Mouse (Mus musculus): ENCODE data around the gene Slc16a10. TPM values are rescaled to one million over a fixed set of nuclear protein-coding genes. Genes with fewer than 3 reads are reported as not detected.
"Not testable (repeated sequence)": the region's sequence is repeated elsewhere in the genome, so short reads cannot be mapped to it uniquely, and the experiment has no call there.

Slc16a10 gene
- polyA plus RNA-seq, 1 experiment from 2014 or later, result 6.8 TPM

DNA sequence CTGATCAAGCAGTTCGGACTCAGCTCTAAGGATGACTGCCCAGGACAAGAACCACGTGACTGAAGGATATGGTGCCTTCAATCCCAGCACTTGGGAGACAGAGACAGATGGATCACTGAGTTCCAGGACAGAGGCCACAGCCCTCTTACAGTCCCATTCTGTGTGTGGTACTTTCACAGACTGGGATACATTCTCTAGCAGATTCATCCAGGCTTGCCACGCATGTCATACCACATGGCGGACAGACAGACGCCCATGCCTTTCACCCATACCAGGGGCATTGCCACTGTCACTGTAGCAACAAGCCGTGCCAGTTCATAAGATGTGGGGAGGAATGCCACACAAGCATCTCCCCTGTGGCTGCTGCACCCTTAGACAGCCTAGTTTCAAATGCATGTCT lies 111.3 kb downstream of the Slc16a10 start:
- no peak overlapping the region for H3K9ac ChIP-seq
- no peaks in the 10 kb centered on the region for H3K36me3 ChIP-seq
- no peak overlapping the region for H3K4me3 ChIP-seq
- 85% methylated on average over 6 of the region's 6 CpGs for WGBS
- H3K9me3 ChIP-seq, result 0 out of 2 replicates have a peak, but pooled peaks cover 2% of the 10 kb centered on the region
- no peaks in the 10 kb centered on the region for H3K27me3 ChIP-seq
- H3K4me2 ChIP-seq, result no peak overlapping the region
- no peak overlapping the region for H3K27ac ChIP-seq
- H3K4me1 ChIP-seq, result no peaks in the 10 kb centered on the region
- ATAC-seq (ENCODE audit: borderline replicate concordance, extremely low read depth, low FRiP score, low TSS enrichment), result no peak

GRCm38 (mm10) chr10:40029610-40030009 lies 112.4 kb downstream of the Slc16a10 start:
- H3K27me3 ChIP-seq, result no peaks in the 10 kb centered on the region
- H3K9me3 ChIP-seq, result 0 out of 2 replicates have a peak, but pooled peaks cover 2% of the 10 kb centered on the region
- peaks cover 4% of the 10 kb centered on the region for H3K4me1 ChIP-seq
- no peak for ATAC-seq (ENCODE audit: borderline replicate concordance, extremely low read depth, low FRiP score, low TSS enrichment)
- H3K27ac ChIP-seq, result no peak overlapping the region
- no peak overlapping the region for H3K4me2 ChIP-seq
- H3K36me3 ChIP-seq, result no peaks in the 10 kb centered on the region
- WGBS, result 64% methylated on average over 2 of the region's 2 CpGs
- no peak overlapping the region for H3K9ac ChIP-seq
- H3K4me3 ChIP-seq, result no peak overlapping the region

DNA sequence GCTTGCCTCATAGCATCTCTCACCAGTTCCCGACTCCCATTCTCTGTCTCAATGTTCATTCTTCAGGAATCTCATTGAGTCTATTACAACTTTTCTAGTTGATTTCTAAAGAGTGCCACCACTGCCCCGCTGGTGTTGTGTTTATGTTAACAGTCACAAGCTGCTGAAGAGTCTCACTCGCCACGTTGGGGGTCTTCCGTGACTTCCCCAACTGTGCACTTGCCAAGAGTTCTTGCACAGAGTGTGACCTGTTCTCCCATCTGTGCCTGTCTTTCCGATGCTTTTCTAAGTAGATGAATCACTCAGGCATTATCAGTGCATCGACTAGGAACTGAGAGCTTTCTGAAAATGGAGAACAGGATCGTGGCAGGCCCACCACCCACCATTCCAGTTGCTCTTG lies 114.0 kb downstream of the Slc16a10 start:
- WGBS, result 52% methylated on average over 8 of the region's 8 CpGs
- Histone ChIP-seq H3K9ac (no peak overlapping the region), H3K36me3 (no peaks in the 10 kb centered on the region), H3K4me1 (peaks cover 4% of the 10 kb centered on the region), H3K27me3 (0 out of 2 replicates have a peak, but pooled peaks cover 4% of the 10 kb centered on the region), H3K9me3 (0 out of 2 replicates have a peak, but pooled peaks cover 2% of the 10 kb centered on the region), H3K4me2 (no peak overlapping the region), H3K27ac (no peak overlapping the region), H3K4me3 (no peak overlapping the region)
- no peak for ATAC-seq (ENCODE audit: borderline replicate concordance, extremely low read depth, low FRiP score, low TSS enrichment)

DNA sequence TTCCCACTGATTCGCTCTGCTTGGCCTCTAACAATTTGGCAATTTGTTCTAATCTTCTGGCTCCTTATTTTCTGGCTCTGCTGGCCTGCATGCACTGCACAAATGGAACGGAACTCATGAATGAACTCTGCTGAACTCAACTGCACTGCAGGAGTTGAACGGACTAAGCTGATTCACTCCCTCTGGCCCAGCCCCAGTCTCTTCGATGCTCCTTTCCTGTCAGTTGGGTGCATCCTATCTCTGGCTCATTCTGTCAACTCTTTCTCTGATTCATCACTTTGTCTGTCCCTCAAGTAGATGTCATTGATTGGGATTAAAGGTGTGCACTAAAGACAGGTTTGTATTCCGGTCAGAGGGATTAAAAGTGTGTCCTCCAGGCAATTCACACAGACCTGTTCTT lies 115.5 kb downstream of the Slc16a10 start:
- ATAC-seq (ENCODE audit: borderline replicate concordance, extremely low read depth, low FRiP score, low TSS enrichment), result no peak
- 93% methylated on average over 5 of the region's 5 CpGs for WGBS
- no peaks in the 10 kb centered on the region for H3K36me3 ChIP-seq
- H3K4me2 ChIP-seq, result no peak overlapping the region
- H3K27ac ChIP-seq, result no peak overlapping the region
- H3K4me1 ChIP-seq, result peaks cover 4% of the 10 kb centered on the region
- no peak overlapping the region for H3K4me3 ChIP-seq
- no peak overlapping the region for H3K9ac ChIP-seq
- H3K9me3 ChIP-seq, result 0 out of 2 replicates have a peak, but pooled peaks cover 2% of the 10 kb centered on the region
- 0 out of 2 replicates have a peak, but pooled peaks cover 6% of the 10 kb centered on the region for H3K27me3 ChIP-seq

- 0 out of 2 replicates have a peak, but pooled peaks have one; percentile 7 for ATAC-seq (ENCODE audit: borderline replicate concordance, extremely low read depth, low FRiP score, low TSS enrichment)
- Histone ChIP-seq H3K27ac (no peak overlapping the region), H3K9me3 (0 out of 2 replicates have a peak, but pooled peaks cover 2% of the 10 kb centered on the region), H3K27me3 (0 out of 2 replicates have a peak, but pooled peaks cover 9% of the 10 kb centered on the region), H3K9ac (0 out of 2 replicates have a peak overlapping the region, but pooled peaks have one; percentile 48), H3K4me2 (peak overlapping the region; percentile 98), H3K36me3 (no peaks in the 10 kb centered on the region), H3K4me3 (peak overlapping the region; percentile 57), H3K4me1 (peaks cover 4% of the 10 kb centered on the region)
- 55% methylated on average over 8 of the region's 8 CpGs for WGBS
Measured at GRCm38 (mm10) chr10:40025560-40025959, 116.5 kb downstream of the Slc16a10 start.

- Histone ChIP-seq H3K4me2 (peak within 1 kb of the TSS; percentile 98), H3K36me3 (no peaks in the 10 kb centered on the region), H3K9me3 (0 out of 2 replicates have a peak, but pooled peaks cover 2% of the 10 kb centered on the region), H3K4me1 (peaks cover 4% of the 10 kb centered on the region), H3K27me3 (0 out of 2 replicates have a peak, but pooled peaks cover 9% of the 10 kb centered on the region), H3K4me3 (peak within 1 kb of the TSS; percentile 57), H3K9ac (peak within 1 kb of the TSS; percentile 48; the same call in 1 of the 2 replicates), H3K27ac (no peak within 1 kb of the TSS)
- WGBS, result under 1% methylated on average over 46 of the region's 46 CpGs
- ATAC-seq (ENCODE audit: borderline replicate concordance, extremely low read depth, low FRiP score, low TSS enrichment), result peak; percentile 95
Measured at GRCm38 (mm10) chr10:40024554-40025428, 117.3 kb downstream of the Slc16a10 start, which contains the start of gene Mfsd4b1. TSS of gene Mfsd4b1 (minus strand) at chr10:40025268.

DNA sequence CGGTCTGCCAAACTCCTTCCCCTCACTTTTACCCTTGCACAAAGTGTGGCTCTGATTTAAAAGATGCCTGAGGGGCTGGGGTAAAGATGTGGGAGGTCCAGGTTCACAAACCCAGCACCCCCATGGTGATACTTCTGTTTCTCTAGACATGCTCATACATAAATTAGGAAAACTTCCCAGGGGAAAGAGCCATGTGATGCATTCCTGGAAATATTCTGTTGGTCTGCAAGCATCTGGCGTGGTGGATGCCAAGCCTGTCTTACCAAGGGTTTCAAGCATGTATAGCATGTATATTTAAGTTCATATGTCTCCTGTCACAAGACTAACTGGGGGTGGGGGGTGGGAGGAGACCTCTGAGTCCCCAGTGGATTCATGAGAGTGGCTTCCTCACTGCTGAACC lies 121.7 kb downstream of the Slc16a10 start:
- Histone ChIP-seq H3K27ac (no peak overlapping the region), H3K4me1 (peaks cover 3% of the 10 kb centered on the region), H3K9ac (no peak overlapping the region), H3K4me3 (no peak overlapping the region), H3K9me3 (no peaks in the 10 kb centered on the region), H3K36me3 (no peaks in the 10 kb centered on the region), H3K4me2 (no peak overlapping the region), H3K27me3 (0 out of 2 replicates have a peak, but pooled peaks cover 9% of the 10 kb centered on the region)
- no peak for ATAC-seq (ENCODE audit: borderline replicate concordance, extremely low read depth, low FRiP score, low TSS enrichment)
- WGBS, result 62% methylated on average over 2 of the region's 2 CpGs

DNA sequence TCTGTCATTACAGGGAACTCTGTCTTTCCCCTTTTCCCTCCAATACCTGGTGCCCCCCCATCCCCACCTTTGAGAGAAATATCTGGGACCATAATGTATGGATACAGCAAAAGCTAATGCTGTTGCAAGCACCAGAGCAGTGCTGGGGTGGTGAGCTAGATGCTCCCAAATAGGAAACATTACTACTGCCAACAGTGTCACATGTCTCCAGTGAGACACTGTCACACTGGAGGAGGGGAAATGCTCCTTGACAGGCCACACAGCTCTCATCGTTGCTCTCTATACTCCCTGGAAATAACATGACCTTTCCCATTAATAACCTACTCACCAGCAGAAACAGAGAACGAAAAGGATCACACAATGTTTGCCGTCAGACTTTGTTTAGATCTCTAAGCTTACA lies 122.6 kb downstream of the Slc16a10 start:
- Histone ChIP-seq H3K36me3 (no peaks in the 10 kb centered on the region), H3K9ac (no peak overlapping the region), H3K4me1 (no peaks in the 10 kb centered on the region; the same call in 1 of the 2 replicates), H3K27me3 (0 out of 2 replicates have a peak, but pooled peaks cover 9% of the 10 kb centered on the region), H3K27ac (no peak overlapping the region), H3K4me3 (no peak overlapping the region), H3K9me3 (no peaks in the 10 kb centered on the region), H3K4me2 (no peak overlapping the region)
- ATAC-seq (ENCODE audit: borderline replicate concordance, extremely low read depth, low FRiP score, low TSS enrichment), result no peak
- 51% methylated on average over 3 of the region's 3 CpGs for WGBS

- Histone ChIP-seq H3K27me3 (0 out of 2 replicates have a peak, but pooled peaks cover 5% of the 10 kb centered on the region), H3K4me3 (no peak overlapping the region), H3K36me3 (no peaks in the 10 kb centered on the region), H3K27ac (no peak overlapping the region), H3K9me3 (no peaks in the 10 kb centered on the region), H3K9ac (no peak overlapping the region), H3K4me1 (no peaks in the 10 kb centered on the region), H3K4me2 (no peak overlapping the region)
- WGBS, result 70% methylated on average over 5 of the region's 5 CpGs
- no peak for ATAC-seq (ENCODE audit: borderline replicate concordance, extremely low read depth, low FRiP score, low TSS enrichment)
Measured at GRCm38 (mm10) chr10:40018261-40018860, 123.7 kb downstream of the Slc16a10 start.

- no peak overlapping the region for H3K27ac ChIP-seq
- WGBS, result 71% methylated on average over 11 of the region's 11 CpGs
- no peaks in the 10 kb centered on the region for H3K27me3 ChIP-seq
- H3K9ac ChIP-seq, result no peak overlapping the region
- H3K4me1 ChIP-seq, result no peaks in the 10 kb centered on the region
- no peaks in the 10 kb centered on the region for H3K9me3 ChIP-seq
- no peak for ATAC-seq (ENCODE audit: borderline replicate concordance, extremely low read depth, low FRiP score, low TSS enrichment)
- H3K4me3 ChIP-seq, result no peak overlapping the region
- no peak overlapping the region for H3K4me2 ChIP-seq
- no peaks in the 10 kb centered on the region for H3K36me3 ChIP-seq
Measured at GRCm38 (mm10) chr10:40009591-40009990, 132.5 kb downstream of the Slc16a10 start.

- H3K36me3 ChIP-seq; H3K4me1 ChIP-seq; H3K27me3 ChIP-seq; H3K9ac ChIP-seq; H3K4me3 ChIP-seq; H3K4me2 ChIP-seq; H3K27ac ChIP-seq; ATAC-seq (ENCODE audit: borderline replicate concordance, extremely low read depth, low FRiP score, low TSS enrichment); H3K9me3 ChIP-seq: not testable (repeated sequence)
- 68% methylated on average over 4 of the region's 4 CpGs for WGBS
Measured at GRCm38 (mm10) chr10:40008847-40009246, 133.2 kb downstream of the Slc16a10 start.

GRCm38 (mm10) chr10:40007953-40008352 lies 134.1 kb downstream of the Slc16a10 start:
- ATAC-seq (ENCODE audit: borderline replicate concordance, extremely low read depth, low FRiP score, low TSS enrichment), result no peak
- WGBS, result 83% methylated on average over 4 of the region's 4 CpGs
- H3K4me3 ChIP-seq, result no peak overlapping the region

More at GRCm38 (mm10) chr10:40007953-40008352, 134.1 kb downstream of the Slc16a10 start:
- no peak overlapping the region for H3K4me2 ChIP-seq
- no peak overlapping the region for H3K9ac ChIP-seq
- no peaks in the 10 kb centered on the region for H3K27me3 ChIP-seq
- no peak overlapping the region for H3K27ac ChIP-seq
- H3K9me3 ChIP-seq, result no peaks in the 10 kb centered on the region
- no peaks in the 10 kb centered on the region for H3K4me1 ChIP-seq
- no peaks in the 10 kb centered on the region for H3K36me3 ChIP-seq
